Mouse (Mus musculus): Measurements from ENCODE around the gene Emg1. TPM values are rescaled to one million over a fixed set of nuclear protein-coding genes. Genes with fewer than 3 reads are reported as not detected.

Emg1 gene
- polyA plus RNA-seq (2012; rRNA removed), result 43.9 and 53.5 TPM in 2 replicates

GRCm38 (mm10) chr6:124711824-124712782 is at the start of gene Emg1, which contains the start of gene Phb2:
Gene Emg1 (minus strand): TSS chr6:124712178.
Gene Phb2 (plus strand): TSS chr6:124712336.

DNA sequence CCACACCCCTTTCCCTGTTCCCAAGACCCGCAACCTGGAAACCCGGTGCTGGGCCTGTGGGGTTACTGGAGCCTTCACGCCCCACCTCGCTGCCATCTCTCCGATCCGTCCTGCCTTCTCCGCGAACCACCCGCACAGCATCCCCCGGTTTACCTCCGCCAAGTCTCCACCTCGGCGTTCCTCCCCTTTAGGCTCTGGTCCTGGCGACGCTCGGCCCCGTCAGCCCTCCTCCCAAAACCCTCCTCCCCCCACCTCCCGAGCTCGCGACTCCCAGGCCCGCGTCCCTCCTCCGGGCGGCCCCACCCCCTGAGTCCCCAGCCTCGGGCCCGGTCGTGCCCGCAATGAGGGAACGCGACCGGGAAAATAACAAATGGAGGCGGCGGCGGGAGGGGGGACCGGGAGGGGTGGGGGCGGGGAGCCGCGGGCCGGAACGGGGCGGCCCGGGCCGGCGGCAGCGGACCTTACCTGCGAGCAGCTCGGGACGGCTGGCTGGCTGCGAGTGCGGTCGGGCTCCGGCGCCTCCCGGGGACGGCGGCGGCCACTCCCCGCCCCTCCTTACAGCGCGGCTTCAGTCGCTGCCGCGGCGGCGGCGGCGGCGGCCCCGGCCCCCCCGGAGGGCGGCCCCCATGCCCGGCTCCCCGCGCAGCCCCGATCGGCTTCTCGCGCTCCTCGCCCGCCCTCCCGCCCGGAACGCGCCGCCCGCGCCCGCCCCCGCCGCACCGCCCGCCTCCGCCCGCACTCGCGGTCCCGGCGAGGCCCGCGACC is 44.0 kb upstream of the Emg1 start, which contains the start of the genes Gm45234 and Atn1:
Gene Gm45234, minus strand, starts transcription at position 191 of the 765 bp plus-strand sequence.
Gene Atn1, minus strand, starts transcription at position 694 of the 765 bp plus-strand sequence.

GRCm38 (mm10) chr6:124740888-124741761 is 29.1 kb upstream of the Emg1 start, which contains the start of gene Grcc10:
Gene Grcc10 (minus strand): TSS chr6:124741374.

GRCm38 (mm10) chr6:124738511-124739023 is 26.6 kb upstream of the Emg1 start, which contains the start of gene Ptpn6:
Gene Ptpn6 (minus strand): TSS chr6:124738714.

DNA sequence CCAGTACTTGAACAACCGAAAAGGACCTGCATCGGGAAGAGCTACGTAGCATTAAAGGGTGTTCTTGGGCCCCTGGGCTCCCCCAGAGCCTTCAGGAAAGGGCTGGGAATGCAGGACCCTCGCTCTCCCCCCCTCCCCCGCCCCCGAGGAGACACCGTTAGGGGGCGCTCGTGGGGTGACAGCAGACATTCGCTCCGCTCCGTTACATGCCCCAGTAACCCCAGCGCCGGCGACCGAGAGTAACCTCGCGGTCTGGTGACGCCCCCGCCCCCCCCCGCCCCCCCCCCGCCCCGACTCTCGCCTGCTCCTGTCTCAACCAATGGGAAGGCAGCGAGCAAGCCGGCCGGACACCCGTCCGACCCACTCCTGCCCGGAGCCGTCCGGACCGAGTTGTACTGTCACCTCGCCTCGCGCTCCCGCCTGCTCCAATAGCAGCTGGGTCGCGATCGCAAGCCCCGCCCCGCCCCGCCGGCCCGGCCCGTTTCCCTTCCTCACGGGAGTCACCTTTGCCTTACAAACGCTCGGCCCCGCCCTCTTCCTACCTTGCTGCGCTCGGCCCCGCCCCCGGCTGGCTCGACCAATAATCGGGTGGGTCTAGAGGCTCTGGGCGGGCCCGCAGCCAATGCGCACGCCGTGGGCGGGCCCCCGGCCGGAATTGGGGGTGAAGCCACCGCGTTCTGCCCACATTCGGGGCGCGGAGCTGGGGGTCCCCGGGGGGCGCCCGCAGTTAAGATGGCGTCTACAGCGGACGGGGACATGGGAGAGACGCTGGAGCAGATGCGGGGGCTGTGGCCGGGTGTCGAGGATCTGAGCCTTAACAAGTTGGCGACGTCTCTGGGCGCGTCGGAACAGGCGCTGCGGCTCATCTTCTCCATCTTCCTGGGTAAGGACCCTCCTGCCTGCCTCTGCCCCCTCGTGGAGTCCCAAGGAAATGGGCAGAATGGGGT is 49.2 kb downstream of the Emg1 start, which contains the start of gene Lpcat3:
Gene Lpcat3, plus strand, starts transcription at position 551 of the 947 bp plus-strand sequence.

Other genes with a start within 250 kb of the Emg1 start
- gene Clstn3, start 247.4 kb downstream of the Emg1 start, polyA plus RNA-seq (2012; rRNA removed), result 28.5 and 42.6 TPM in 2 replicates
- gene C1rl, start 219.1 kb downstream of the Emg1 start, polyA plus RNA-seq (2012; rRNA removed), result 3.6 and 4.3 TPM in 2 replicates
- gene C1ra, start 199.8 kb downstream of the Emg1 start, polyA plus RNA-seq (2012; rRNA removed), result 30.8 and 35.5 TPM in 2 replicates
- gene C1s1, start 169.8 kb downstream of the Emg1 start, polyA plus RNA-seq (2012; rRNA removed), result 61.1 and 87.7 TPM in 2 replicates
- 0.10 and 0.28 TPM in 2 replicates for gene C1rb, start 141.9 kb downstream of the Emg1 start, polyA plus RNA-seq (2012; rRNA removed)
- 0.09 and 0.21 TPM in 2 replicates for gene C1s2, start 76.1 kb downstream of the Emg1 start, polyA plus RNA-seq (2012; rRNA removed)
- gene Lpcat3, start 49.2 kb downstream of the Emg1 start, polyA plus RNA-seq (2012; rRNA removed), result 174 and 229 TPM in 2 replicates
- 133 and 151 TPM in 2 replicates for gene Phb2, start 158 bp upstream of the Emg1 start, polyA plus RNA-seq (2012; rRNA removed)
- gene Ptpn6, start 26.5 kb upstream of the Emg1 start, polyA plus RNA-seq (2012; rRNA removed), result 15.2 and 17.3 TPM in 2 replicates
- 266 and 371 TPM in 2 replicates for gene Grcc10, start 29.2 kb upstream of the Emg1 start, polyA plus RNA-seq (2012; rRNA removed)
- gene Gm45234, start 43.8 kb upstream of the Emg1 start, polyA plus RNA-seq (2012; rRNA removed), result not detected in 2 replicates
- gene Atn1, start 44.3 kb upstream of the Emg1 start, polyA plus RNA-seq (2012; rRNA removed), result 44.9 and 59.9 TPM in 2 replicates
- gene Eno2, start 57.5 kb upstream of the Emg1 start, polyA plus RNA-seq (2012; rRNA removed), result 10.6 and 11.5 TPM in 2 replicates
- gene Lrrc23, start 67.5 kb upstream of the Emg1 start, polyA plus RNA-seq (2012; rRNA removed), result 9.0 and 11.7 TPM in 2 replicates
- gene Spsb2, start 96.5 kb upstream of the Emg1 start, polyA plus RNA-seq (2012; rRNA removed), result 27.7 and 31.4 TPM in 2 replicates
- gene Tpi1, start 102.1 kb upstream of the Emg1 start, polyA plus RNA-seq (2012; rRNA removed), result 353 and 433 TPM in 2 replicates
- 120 TPM in 2 replicates for gene Usp5, start 117.3 kb upstream of the Emg1 start, polyA plus RNA-seq (2012; rRNA removed)
- 20.9 and 42.3 TPM in 2 replicates for gene Cdca3, start 117.4 kb upstream of the Emg1 start, polyA plus RNA-seq (2012; rRNA removed)
- 0.98 and 1.0 TPM in 2 replicates for gene Gnb3, start 128.1 kb upstream of the Emg1 start, polyA plus RNA-seq (2012; rRNA removed)
- gene P3h3, start 145.6 kb upstream of the Emg1 start, polyA plus RNA-seq (2012; rRNA removed), result 99.7 and 118 TPM in 2 replicates
- gene Gpr162, start 151.8 kb upstream of the Emg1 start, polyA plus RNA-seq (2012; rRNA removed), result 3.2 and 3.4 TPM in 2 replicates
- gene Cd4, start 176.0 kb upstream of the Emg1 start, polyA plus RNA-seq (2012; rRNA removed), result 1.4 and 1.6 TPM in 2 replicates
- 8.3 and 8.4 TPM in 2 replicates for gene Lag3, start 199.5 kb upstream of the Emg1 start, polyA plus RNA-seq (2012; rRNA removed)
- gene Ptms, start 207.9 kb upstream of the Emg1 start, polyA plus RNA-seq (2012; rRNA removed), result 2,014 and 3,023 TPM in 2 replicates
- gene Mlf2, start 219.2 kb upstream of the Emg1 start, polyA plus RNA-seq (2012; rRNA removed), result 367 and 376 TPM in 2 replicates